Mouse (Mus musculus): ENCODE measurements around the gene Mllt11. TPM values are rescaled to one million over a fixed set of nuclear protein-coding genes. Genes with fewer than 3 reads are reported as not detected.
A peak's percentile ranks its signal among the peaks of the same experiment; 100 is the strongest.
"Not testable (repeated sequence)": the region's sequence is repeated elsewhere in the genome, so short reads cannot be mapped to it uniquely, and the experiment has no call there.

Gene Mllt11
- polyA plus RNA-seq, 1 experiment from 2014 or later = 11.8 TPM

GRCm38 (mm10) chr3:95217255-95218134, 14.5 kb downstream of the Mllt11 start, which contains the start of gene Gabpb2:
Gabpb2 (minus strand) TSS chr3:95217916.
- Histone ChIP-seq H3K27me3 (ENCODE audit: control insufficient read depth, insufficient read depth, low read length) (no peaks in the 10 kb centered on the region), H3K4me1 (replicated peaks; ENCODE audit: control insufficient read depth, insufficient read depth) (peaks cover 2% of the 10 kb centered on the region; the same call in 1 of the 2 replicates), H3K9me3 (ENCODE audit: control insufficient read depth, low read length) (no peaks in the 10 kb centered on the region), H3K4me2 (replicated peaks; ENCODE audit: low read depth) (peak within 1 kb of the TSS; percentile 65), H3K27ac (replicated peaks) (peak within 1 kb of the TSS; percentile 98), H3K36me3 (ENCODE audit: control insufficient read depth, insufficient read depth, low read length) (peaks cover 5% of the 10 kb centered on the region; the same call in 1 of the 2 replicates), H3K4me3 (ENCODE audit: low read depth, low read length) (peak within 1 kb of the TSS; percentile 57), H3K9ac (ENCODE audit: low read length) (peak within 1 kb of the TSS; percentile 80)
- TF ChIP-seq CTCF (IDR thresholded peaks at IDR 0.05; ENCODE audit: low read depth) = peak; percentile 90
- peak; percentile 82 for TF ChIP-seq EP300 (optimal IDR thresholded peaks at IDR 0.05)
- DNase-seq (ENCODE audit: low spot score) (peak; percentile 97), ATAC-seq (ENCODE audit: low FRiP score, low TSS enrichment) (peak; percentile 89)
- 0% methylated on average over 51 of the region's 56 CpGs for WGBS

GRCm38 (mm10) chr3:95216655-95217254, 15.2 kb downstream of the Mllt11 start:
- H3K36me3 ChIP-seq (ENCODE audit: control insufficient read depth, insufficient read depth, low read length) = peaks cover 5% of the 10 kb centered on the region; the same call in 1 of the 2 replicates
- peak overlapping the region; percentile 65 for H3K4me2 ChIP-seq (replicated peaks; ENCODE audit: low read depth)
- TF ChIP-seq CTCF (IDR thresholded peaks at IDR 0.05; ENCODE audit: low read depth) (no peak), EP300 (optimal IDR thresholded peaks at IDR 0.05) (no peak)
- no peaks in the 10 kb centered on the region for H3K27me3 ChIP-seq (ENCODE audit: control insufficient read depth, insufficient read depth, low read length)
- DNase-seq (ENCODE audit: low spot score) = no peak
- peak overlapping the region; percentile 98 for H3K27ac ChIP-seq (replicated peaks)
- ATAC-seq (ENCODE audit: low FRiP score, low TSS enrichment) = no peak; the same call in 1 of the 2 replicates
- no peaks in the 10 kb centered on the region for H3K9me3 ChIP-seq (ENCODE audit: control insufficient read depth, low read length)
- peaks cover 2% of the 10 kb centered on the region; the same call in 1 of the 2 replicates for H3K4me1 ChIP-seq (replicated peaks; ENCODE audit: control insufficient read depth, insufficient read depth)
- 7% methylated on average over 4 of the region's 4 CpGs for WGBS
- H3K9ac ChIP-seq (ENCODE audit: low read length) = peak overlapping the region; percentile 80
- H3K4me3 ChIP-seq (ENCODE audit: low read depth, low read length) = peak overlapping the region; percentile 57

DNA sequence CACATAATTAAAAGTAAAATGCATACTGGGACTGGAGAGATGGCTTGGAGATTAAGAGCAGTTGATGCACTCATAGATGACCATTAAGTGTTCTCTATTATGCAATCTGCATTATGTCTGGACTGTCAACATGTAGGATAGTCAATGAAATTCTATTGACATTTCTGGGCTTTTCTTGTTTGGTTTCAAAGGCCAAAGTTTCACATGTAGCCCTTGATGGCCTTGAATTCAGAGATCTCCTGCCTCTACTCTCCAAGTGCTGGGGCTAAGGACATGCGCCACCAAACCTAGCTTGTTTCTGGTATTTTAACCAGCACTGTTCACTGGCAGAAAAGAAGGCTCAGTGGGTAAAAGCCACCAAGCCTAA, 18.4 kb downstream of the Mllt11 start:
- no peak for DNase-seq (ENCODE audit: low spot score)
- H3K4me3 ChIP-seq (ENCODE audit: low read depth, low read length) = no peak overlapping the region
- no peak overlapping the region for H3K27ac ChIP-seq (replicated peaks)
- H3K9ac ChIP-seq (ENCODE audit: low read length) = no peak overlapping the region
- no peak for TF ChIP-seq EP300 (optimal IDR thresholded peaks at IDR 0.05)
- TF ChIP-seq CTCF (IDR thresholded peaks at IDR 0.05; ENCODE audit: low read depth) = no peak
- no peaks in the 10 kb centered on the region for H3K9me3 ChIP-seq (ENCODE audit: control insufficient read depth, low read length)
- H3K36me3 ChIP-seq (ENCODE audit: control insufficient read depth, insufficient read depth, low read length) = peaks cover 3% of the 10 kb centered on the region; the same call in 1 of the 2 replicates
- no peaks in the 10 kb centered on the region for H3K27me3 ChIP-seq (ENCODE audit: control insufficient read depth, insufficient read depth, low read length)
- H3K4me2 ChIP-seq (replicated peaks; ENCODE audit: low read depth) = no peak overlapping the region
- H3K4me1 ChIP-seq (replicated peaks; ENCODE audit: control insufficient read depth, insufficient read depth) = peaks cover 2% of the 10 kb centered on the region; the same call in 1 of the 2 replicates
- ATAC-seq (ENCODE audit: low FRiP score, low TSS enrichment) = no peak
- WGBS = 97% methylated on average over 1 of the region's 1 CpGs

DNA sequence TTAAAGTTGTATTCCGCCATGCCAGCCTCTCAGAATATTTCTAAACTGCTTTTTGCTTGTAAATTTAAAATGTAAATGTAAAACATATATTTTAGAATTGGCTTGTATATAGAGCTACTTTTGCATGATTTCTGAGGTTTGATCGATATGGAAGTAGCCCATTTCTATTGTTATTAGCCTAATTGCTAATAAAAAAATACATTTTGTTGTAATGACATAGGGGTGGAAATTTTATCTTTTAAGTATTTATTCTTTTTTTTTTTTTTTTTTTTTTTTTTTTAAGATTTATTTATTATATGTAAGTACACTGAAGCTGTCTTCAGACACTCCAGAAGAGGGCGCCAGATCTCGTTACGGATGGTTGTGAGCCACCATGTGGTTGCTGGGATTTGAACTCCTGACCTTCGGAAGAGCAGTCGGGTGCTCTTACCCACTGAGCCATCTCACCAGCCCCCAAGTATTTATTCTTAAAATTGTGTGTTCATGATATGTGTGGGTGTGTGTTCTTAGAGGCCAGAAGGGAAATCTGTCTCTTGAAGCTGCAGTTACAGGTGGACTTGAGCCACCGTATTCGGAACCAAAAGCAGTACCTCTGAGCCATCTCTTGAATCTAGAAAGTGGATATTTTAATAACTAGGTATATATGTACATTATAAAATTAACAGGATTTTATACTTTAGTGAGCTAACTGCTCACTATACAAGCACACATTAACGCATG, 18.9 kb downstream of the Mllt11 start:
- H3K27ac ChIP-seq (replicated peaks); H3K9ac ChIP-seq (ENCODE audit: low read length); H3K9me3 ChIP-seq (ENCODE audit: control insufficient read depth, low read length); ATAC-seq (ENCODE audit: low FRiP score, low TSS enrichment); H3K27me3 ChIP-seq (ENCODE audit: control insufficient read depth, insufficient read depth, low read length); DNase-seq (ENCODE audit: low spot score); H3K4me2 ChIP-seq (replicated peaks; ENCODE audit: low read depth); H3K4me3 ChIP-seq (ENCODE audit: low read depth, low read length); H3K36me3 ChIP-seq (ENCODE audit: control insufficient read depth, insufficient read depth, low read length); H3K4me1 ChIP-seq (replicated peaks; ENCODE audit: control insufficient read depth, insufficient read depth): not testable (repeated sequence)
- WGBS = 94% methylated on average over 7 of the region's 10 CpGs
- 0 out of 2 replicates have a peak, but pooled peaks have one; percentile 21 for TF ChIP-seq CTCF (IDR thresholded peaks at IDR 0.05; ENCODE audit: low read depth)

GRCm38 (mm10) chr3:95210585-95210984, 21.4 kb downstream of the Mllt11 start:
- no peak for ATAC-seq (ENCODE audit: low FRiP score, low TSS enrichment)

More at GRCm38 (mm10) chr3:95210585-95210984, 21.4 kb downstream of the Mllt11 start:
- Histone ChIP-seq H3K27me3 (ENCODE audit: control insufficient read depth, insufficient read depth, low read length) (no peaks in the 10 kb centered on the region), H3K27ac (replicated peaks) (no peak overlapping the region), H3K4me1 (replicated peaks; ENCODE audit: control insufficient read depth, insufficient read depth) (no peaks in the 10 kb centered on the region), H3K4me2 (replicated peaks; ENCODE audit: low read depth) (no peak overlapping the region), H3K9ac (ENCODE audit: low read length) (no peak overlapping the region), H3K9me3 (ENCODE audit: control insufficient read depth, low read length) (no peaks in the 10 kb centered on the region), H3K36me3 (ENCODE audit: control insufficient read depth, insufficient read depth, low read length) (peaks cover 12% of the 10 kb centered on the region; the same call in 1 of the 2 replicates), H3K4me3 (ENCODE audit: low read depth, low read length) (no peak overlapping the region)
- 63% methylated on average over 2 of the region's 2 CpGs for WGBS
- DNase-seq (ENCODE audit: low spot score) = no peak
- TF ChIP-seq EP300 (optimal IDR thresholded peaks at IDR 0.05) (no peak), CTCF (IDR thresholded peaks at IDR 0.05; ENCODE audit: low read depth) (no peak)
